Mouse (Mus musculus): ENCODE measurements around the gene D6Ertd527e. TPM values are rescaled to one million over a fixed set of nuclear protein-coding genes. Genes with fewer than 3 reads are reported as not detected.

Gene D6Ertd527e
- not detected for polyA plus RNA-seq (2012; fragmentation: generic; extraction: Trizol)
- long read RNA-seq, experiment 1 = 0 reads
- long read RNA-seq, experiment 2 = 0 reads

DNA sequence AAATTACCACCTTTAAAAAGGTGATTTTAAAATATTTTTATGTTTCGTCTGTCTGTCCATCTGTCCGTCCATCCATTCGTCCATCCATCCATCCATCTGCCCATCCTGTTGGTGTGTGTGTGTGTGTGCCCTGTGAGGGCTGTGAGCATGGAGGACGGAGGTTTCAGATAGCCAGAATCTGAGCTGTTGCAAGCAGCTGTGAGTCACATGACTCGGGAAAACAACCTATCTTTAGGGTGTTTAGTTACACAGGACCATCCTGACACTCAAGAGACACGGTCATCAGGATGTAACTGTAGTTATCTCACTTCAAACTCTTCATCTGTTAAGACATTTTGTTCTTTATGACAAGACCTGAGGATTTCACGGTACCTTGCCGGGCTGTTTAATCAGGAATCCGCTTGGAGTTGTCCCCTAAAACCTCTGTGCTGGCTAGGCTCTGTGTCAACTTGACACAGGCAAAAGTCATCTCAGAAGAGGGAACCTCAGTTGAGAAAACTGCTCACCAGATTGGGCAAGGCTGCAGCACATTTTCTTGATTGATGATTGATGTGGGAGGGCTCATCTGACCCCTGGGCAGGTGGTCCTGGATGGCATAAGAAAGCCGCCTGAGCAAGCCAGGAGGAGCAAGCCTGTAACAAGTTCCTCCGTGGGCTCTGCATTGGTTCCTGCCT, at the start of gene D6Ertd527e:
D6Ertd527e (plus strand) TSS at position 624 of the 674 bp plus-strand sequence.
- H3K27me3 ChIP-seq (ENCODE audit: control insufficient read depth, insufficient read depth, insufficient read length) = no peaks in the 10 kb centered on the region
- H3ac ChIP-seq (ENCODE audit: control insufficient read depth, insufficient read length, low read depth) = no peak within 1 kb of the TSS
- no peak for TF ChIP-seq MYOD1 (IDR thresholded peaks at IDR 0.05; ENCODE audit: control insufficient read depth, insufficient read length, low read depth)
- no peak for TF ChIP-seq CEBPB (IDR thresholded peaks at IDR 0.05; ENCODE audit: low read depth)
- no peak for TF ChIP-seq MAX (IDR thresholded peaks at IDR 0.05)
- peak; percentile 62 for TF ChIP-seq USF1 (IDR thresholded peaks at IDR 0.05; ENCODE audit: low read depth)
- no peak for TF ChIP-seq CTCF (IDR thresholded peaks at IDR 0.05; ENCODE audit: control insufficient read depth, insufficient read depth, insufficient read length)
- no peaks in the 10 kb centered on the region for H3K79me2 ChIP-seq (ENCODE audit: control insufficient read depth, insufficient read depth)
- no peak within 1 kb of the TSS for H3K4me3 ChIP-seq (ENCODE audit: insufficient read depth, poor library complexity, severe bottlenecking)
- no peaks in the 10 kb centered on the region for H3K79me3 ChIP-seq (ENCODE audit: low read depth)
- H3K36me3 ChIP-seq (ENCODE audit: control insufficient read depth, insufficient read depth) = no peaks in the 10 kb centered on the region

GRCm38 (mm10) chr6:87059754-87060153, 44.8 kb upstream of the D6Ertd527e start:
- H3K79me3 ChIP-seq (ENCODE audit: low read depth) = no peaks in the 10 kb centered on the region
- H3ac ChIP-seq (ENCODE audit: control insufficient read depth, insufficient read length, low read depth) = no peak overlapping the region
- H3K27me3 ChIP-seq (ENCODE audit: control insufficient read depth, insufficient read depth, insufficient read length) = no peaks in the 10 kb centered on the region
- TF ChIP-seq USF1 (IDR thresholded peaks at IDR 0.05; ENCODE audit: low read depth) (no peak), MYOD1 (IDR thresholded peaks at IDR 0.05; ENCODE audit: control insufficient read depth, insufficient read length, low read depth) (no peak), MAX (IDR thresholded peaks at IDR 0.05) (no peak), MYOG (IDR thresholded peaks at IDR 0.05; ENCODE audit: control insufficient read depth, extremely low read depth, insufficient read length) (no peak), CEBPB (IDR thresholded peaks at IDR 0.05; ENCODE audit: low read depth) (no peak), FOSL1 (IDR thresholded peaks at IDR 0.05; ENCODE audit: insufficient read depth, low read length, poor library complexity, severe bottlenecking) (no peak)
- H3K4me3 ChIP-seq (ENCODE audit: insufficient read depth, poor library complexity, severe bottlenecking) = no peak overlapping the region
- peaks cover 81% of the 10 kb centered on the region for H3K36me3 ChIP-seq (ENCODE audit: control insufficient read depth, insufficient read depth)
- no peaks in the 10 kb centered on the region for H3K79me2 ChIP-seq (ENCODE audit: control insufficient read depth, insufficient read depth)

DNA sequence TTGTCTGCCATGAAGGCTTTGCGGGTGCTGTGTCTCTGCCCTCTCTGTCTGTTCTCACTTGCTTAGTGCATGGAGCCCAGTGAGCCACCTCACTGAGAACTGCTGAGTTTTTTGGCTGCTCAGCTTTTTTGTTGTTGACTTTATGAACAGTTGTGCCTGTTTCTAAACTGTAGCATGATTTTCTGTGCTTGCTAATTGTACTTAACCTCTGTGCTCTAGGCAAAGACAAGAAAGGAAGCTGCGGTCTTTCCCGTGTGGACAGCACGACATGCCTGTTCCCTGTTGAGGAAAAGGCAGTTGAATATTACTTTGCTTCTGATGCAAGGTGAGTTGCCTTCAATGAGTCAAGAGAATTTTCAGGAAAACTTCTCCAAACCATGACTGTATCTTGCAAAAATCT, 41.0 kb upstream of the D6Ertd527e start:
- no peak overlapping the region for H3K4me3 ChIP-seq (ENCODE audit: insufficient read depth, poor library complexity, severe bottlenecking)
- no peaks in the 10 kb centered on the region for H3K27me3 ChIP-seq (ENCODE audit: control insufficient read depth, insufficient read depth, insufficient read length)
- H3ac ChIP-seq (ENCODE audit: control insufficient read depth, insufficient read length, low read depth) = no peak overlapping the region
- H3K79me3 ChIP-seq (ENCODE audit: low read depth) = no peaks in the 10 kb centered on the region
- TF ChIP-seq MYOG (IDR thresholded peaks at IDR 0.05; ENCODE audit: control insufficient read depth, extremely low read depth, insufficient read length) = no peak
- no peak for TF ChIP-seq FOSL1 (IDR thresholded peaks at IDR 0.05; ENCODE audit: insufficient read depth, low read length, poor library complexity, severe bottlenecking)
- TF ChIP-seq CTCF (IDR thresholded peaks at IDR 0.05; ENCODE audit: control insufficient read depth, insufficient read depth, insufficient read length) = no peak
- TF ChIP-seq USF1 (IDR thresholded peaks at IDR 0.05; ENCODE audit: low read depth) = no peak
- no peaks in the 10 kb centered on the region for H3K79me2 ChIP-seq (ENCODE audit: control insufficient read depth, insufficient read depth)
- peaks cover 78% of the 10 kb centered on the region for H3K36me3 ChIP-seq (ENCODE audit: control insufficient read depth, insufficient read depth)

- H3K4me3 ChIP-seq (ENCODE audit: insufficient read depth, poor library complexity, severe bottlenecking) = no peak overlapping the region
- TF ChIP-seq CTCF (IDR thresholded peaks at IDR 0.05; ENCODE audit: control insufficient read depth, insufficient read depth, insufficient read length) (no peak), MYOG (IDR thresholded peaks at IDR 0.05; ENCODE audit: control insufficient read depth, extremely low read depth, insufficient read length) (no peak), MYOD1 (IDR thresholded peaks at IDR 0.05; ENCODE audit: control insufficient read depth, insufficient read length, low read depth) (no peak), USF1 (IDR thresholded peaks at IDR 0.05; ENCODE audit: low read depth) (no peak), MAX (IDR thresholded peaks at IDR 0.05) (no peak)
- H3ac ChIP-seq (ENCODE audit: control insufficient read depth, insufficient read length, low read depth) = no peak overlapping the region
- no peaks in the 10 kb centered on the region for H3K79me2 ChIP-seq (ENCODE audit: control insufficient read depth, insufficient read depth)
- H3K79me3 ChIP-seq (ENCODE audit: low read depth) = no peaks in the 10 kb centered on the region
- H3K27me3 ChIP-seq (ENCODE audit: control insufficient read depth, insufficient read depth, insufficient read length) = no peaks in the 10 kb centered on the region
- H3K36me3 ChIP-seq (ENCODE audit: control insufficient read depth, insufficient read depth) = peaks cover 80% of the 10 kb centered on the region
These were observed 36.3 kb upstream of the D6Ertd527e start for GRCm38 (mm10) chr6:87068209-87068608.

DNA sequence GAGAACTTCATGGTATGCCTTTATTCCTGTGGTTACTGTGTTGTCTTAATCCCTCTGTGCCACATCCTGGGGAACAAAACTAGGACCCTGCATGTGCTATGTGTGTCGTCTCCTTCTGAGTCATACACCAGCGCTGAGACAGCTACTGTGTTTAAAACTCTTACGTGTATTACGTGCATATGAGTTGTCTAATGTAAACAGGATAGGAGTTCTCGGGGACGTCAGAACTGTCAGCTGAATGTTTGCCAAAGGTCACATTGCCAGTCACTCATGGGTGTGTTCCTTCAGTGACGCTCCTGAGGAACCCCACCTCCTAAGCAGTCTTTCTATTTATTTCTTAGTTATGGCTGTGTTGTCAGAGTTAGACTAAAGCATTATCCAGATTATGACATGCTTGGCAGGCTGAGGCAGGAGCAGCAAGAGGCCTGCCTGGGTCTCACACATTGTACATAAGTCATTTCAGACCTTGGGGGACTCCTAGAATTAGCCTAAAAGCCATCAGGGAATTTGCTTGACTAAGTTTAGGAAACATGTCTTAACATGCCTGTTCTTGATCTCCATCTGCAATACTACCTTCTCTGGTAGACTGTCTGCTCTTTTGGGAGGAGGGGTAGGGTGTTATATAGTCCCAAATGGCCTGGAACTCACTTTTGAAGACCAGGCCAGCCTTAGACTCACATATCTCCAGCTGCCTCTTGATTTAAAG, 35.2 kb upstream of the D6Ertd527e start:
- H3K79me2 ChIP-seq (ENCODE audit: control insufficient read depth, insufficient read depth) = no peaks in the 10 kb centered on the region
- H3K79me3 ChIP-seq (ENCODE audit: low read depth) = no peaks in the 10 kb centered on the region
- no peaks in the 10 kb centered on the region for H3K27me3 ChIP-seq (ENCODE audit: control insufficient read depth, insufficient read depth, insufficient read length)
- TF ChIP-seq CEBPB (IDR thresholded peaks at IDR 0.05; ENCODE audit: low read depth) (no peak), FOSL1 (IDR thresholded peaks at IDR 0.05; ENCODE audit: insufficient read depth, low read length, poor library complexity, severe bottlenecking) (no peak), CTCF (IDR thresholded peaks at IDR 0.05; ENCODE audit: control insufficient read depth, insufficient read depth, insufficient read length) (no peak), MYOD1 (IDR thresholded peaks at IDR 0.05; ENCODE audit: control insufficient read depth, insufficient read length, low read depth) (no peak), MYOG (IDR thresholded peaks at IDR 0.05; ENCODE audit: control insufficient read depth, extremely low read depth, insufficient read length) (no peak), MAX (IDR thresholded peaks at IDR 0.05) (no peak), USF1 (IDR thresholded peaks at IDR 0.05; ENCODE audit: low read depth) (no peak)
- no peak overlapping the region for H3K4me3 ChIP-seq (ENCODE audit: insufficient read depth, poor library complexity, severe bottlenecking)
- peaks cover 85% of the 10 kb centered on the region for H3K36me3 ChIP-seq (ENCODE audit: control insufficient read depth, insufficient read depth)
- no peak overlapping the region for H3ac ChIP-seq (ENCODE audit: control insufficient read depth, insufficient read length, low read depth)
